Mouse (Mus musculus): Measurements from ENCODE around the gene Tlr6. TPM values are rescaled to one million over a fixed set of nuclear protein-coding genes. Genes with fewer than 3 reads are reported as not detected.

Gene Tlr6
- polyA plus RNA-seq (2012; rRNA removed): 0.13 and 0.21 TPM in 2 replicates

GRCm38 (mm10) chr5:64959843-64960230, at the start of gene Tlr6:
Tlr6 (minus strand) TSS chr5:64960097.
- no peak within 1 kb of the TSS for H3K4me3 ChIP-seq (replicated peaks; ENCODE audit: insufficient read depth, low read depth, low read length)
- no peak for TF ChIP-seq CTCF (IDR thresholded peaks at IDR 0.05; ENCODE audit: borderline replicate concordance, insufficient read depth, low read depth, low read length)
- no peak for TF ChIP-seq POLR2A (IDR thresholded peaks at IDR 0.05; ENCODE audit: borderline replicate concordance, insufficient read depth, low read length)
- no peak within 1 kb of the TSS for H3K27ac ChIP-seq (ENCODE audit: insufficient read depth, low read length)
- H3K4me1 ChIP-seq (ENCODE audit: control insufficient read depth, insufficient read depth, low read length): no peaks in the 10 kb centered on the region
- H3K27me3 ChIP-seq (ENCODE audit: control insufficient read depth, insufficient read depth, low read length): no peaks in the 10 kb centered on the region
- DNase-seq: peak; percentile 6 to 20
- WGBS: 83% methylated on average over 13 of the region's 13 CpGs

GRCm38 (mm10) chr5:65006011-65006491, 46.2 kb upstream of the Tlr6 start:
- no peak for DNase-seq
- no peak overlapping the region for H3K4me3 ChIP-seq (replicated peaks; ENCODE audit: insufficient read depth, low read depth, low read length)
- no peaks in the 10 kb centered on the region for H3K27me3 ChIP-seq (ENCODE audit: control insufficient read depth, insufficient read depth, low read length)
- H3K4me1 ChIP-seq (ENCODE audit: control insufficient read depth, insufficient read depth, low read length): no peaks in the 10 kb centered on the region
- TF ChIP-seq CTCF (IDR thresholded peaks at IDR 0.05; ENCODE audit: borderline replicate concordance, insufficient read depth, low read depth, low read length): no peak
- no peak for TF ChIP-seq POLR2A (IDR thresholded peaks at IDR 0.05; ENCODE audit: borderline replicate concordance, insufficient read depth, low read length)
- 49% methylated on average over 4 of the region's 4 CpGs for WGBS
- no peak overlapping the region for H3K27ac ChIP-seq (ENCODE audit: insufficient read depth, low read length)

- Histone ChIP-seq H3K4me1 (ENCODE audit: control insufficient read depth, insufficient read depth, low read length) (no peaks in the 10 kb centered on the region), H3K27ac (ENCODE audit: insufficient read depth, low read length) (no peak overlapping the region), H3K27me3 (ENCODE audit: control insufficient read depth, insufficient read depth, low read length) (no peaks in the 10 kb centered on the region), H3K4me3 (replicated peaks; ENCODE audit: insufficient read depth, low read depth, low read length) (no peak overlapping the region)
- 92% methylated on average over 4 of the region's 4 CpGs for WGBS
- TF ChIP-seq CTCF (IDR thresholded peaks at IDR 0.05; ENCODE audit: borderline replicate concordance, insufficient read depth, low read depth, low read length) (no peak), POLR2A (IDR thresholded peaks at IDR 0.05; ENCODE audit: borderline replicate concordance, insufficient read depth, low read length) (no peak)
- DNase-seq: no peak
These were observed 45.4 kb upstream of the Tlr6 start for GRCm38 (mm10) chr5:65005251-65005650.

GRCm38 (mm10) chr5:65003946-65004535, 44.1 kb upstream of the Tlr6 start:
- TF ChIP-seq POLR2A (IDR thresholded peaks at IDR 0.05; ENCODE audit: borderline replicate concordance, insufficient read depth, low read length): no peak
- no peak for TF ChIP-seq CTCF (IDR thresholded peaks at IDR 0.05; ENCODE audit: borderline replicate concordance, insufficient read depth, low read depth, low read length)
- Histone ChIP-seq H3K4me1 (ENCODE audit: control insufficient read depth, insufficient read depth, low read length) (no peaks in the 10 kb centered on the region), H3K27ac (ENCODE audit: insufficient read depth, low read length) (no peak overlapping the region), H3K27me3 (ENCODE audit: control insufficient read depth, insufficient read depth, low read length) (no peaks in the 10 kb centered on the region), H3K4me3 (replicated peaks; ENCODE audit: insufficient read depth, low read depth, low read length) (no peak overlapping the region)
- no peak for DNase-seq
- WGBS: 84% methylated on average over 7 of the region's 7 CpGs

GRCm38 (mm10) chr5:65002940-65003824, 43.3 kb upstream of the Tlr6 start:
- WGBS: 69% methylated on average over 10 of the region's 10 CpGs
- DNase-seq: peak in 1 of 2 experiments; percentile 41
- Histone ChIP-seq H3K27me3 (ENCODE audit: control insufficient read depth, insufficient read depth, low read length) (no peaks in the 10 kb centered on the region), H3K27ac (ENCODE audit: insufficient read depth, low read length) (no peak overlapping the region), H3K4me1 (ENCODE audit: control insufficient read depth, insufficient read depth, low read length) (no peaks in the 10 kb centered on the region), H3K4me3 (replicated peaks; ENCODE audit: insufficient read depth, low read depth, low read length) (no peak overlapping the region)
- TF ChIP-seq POLR2A (IDR thresholded peaks at IDR 0.05; ENCODE audit: borderline replicate concordance, insufficient read depth, low read length): no peak
- peak; percentile 30; the same call in 1 of the 2 replicates for TF ChIP-seq CTCF (IDR thresholded peaks at IDR 0.05; ENCODE audit: borderline replicate concordance, insufficient read depth, low read depth, low read length)

GRCm38 (mm10) chr5:64995408-64995807, 35.5 kb upstream of the Tlr6 start:
- Histone ChIP-seq H3K27me3 (ENCODE audit: control insufficient read depth, insufficient read depth, low read length) (no peaks in the 10 kb centered on the region), H3K27ac (ENCODE audit: insufficient read depth, low read length) (no peak overlapping the region), H3K4me1 (ENCODE audit: control insufficient read depth, insufficient read depth, low read length) (no peaks in the 10 kb centered on the region), H3K4me3 (replicated peaks; ENCODE audit: insufficient read depth, low read depth, low read length) (no peak overlapping the region)
- TF ChIP-seq CTCF (IDR thresholded peaks at IDR 0.05; ENCODE audit: borderline replicate concordance, insufficient read depth, low read depth, low read length) (no peak), POLR2A (IDR thresholded peaks at IDR 0.05; ENCODE audit: borderline replicate concordance, insufficient read depth, low read length) (no peak)
- WGBS: 94% methylated on average over 2 of the region's 2 CpGs
- no peak for DNase-seq

GRCm38 (mm10) chr5:64992540-64992939, 32.6 kb upstream of the Tlr6 start:
- 59% methylated on average over 8 of the region's 8 CpGs for WGBS
- no peak overlapping the region for H3K27ac ChIP-seq (ENCODE audit: insufficient read depth, low read length)
- no peak for DNase-seq
- no peak for TF ChIP-seq CTCF (IDR thresholded peaks at IDR 0.05; ENCODE audit: borderline replicate concordance, insufficient read depth, low read depth, low read length)
- no peak for TF ChIP-seq POLR2A (IDR thresholded peaks at IDR 0.05; ENCODE audit: borderline replicate concordance, insufficient read depth, low read length)
- no peak overlapping the region for H3K4me3 ChIP-seq (replicated peaks; ENCODE audit: insufficient read depth, low read depth, low read length)
- H3K27me3 ChIP-seq (ENCODE audit: control insufficient read depth, insufficient read depth, low read length): no peaks in the 10 kb centered on the region
- H3K4me1 ChIP-seq (ENCODE audit: control insufficient read depth, insufficient read depth, low read length): no peaks in the 10 kb centered on the region

Measured in cerebellum, adult 2 months (tissue).